Mouse (Mus musculus) skeletal muscle tissue, postnatal 0 days (tissue): ENCODE data around the gene Rdx. TPM values are rescaled to one million over a fixed set of nuclear protein-coding genes. Genes with fewer than 3 reads are reported as not detected.

Experiments used
- microRNA-seq, 2 experiments: library from miRNA; unstranded; fragments of <30 nt; microRNA quantifications; one replicate each; pipeline ENCODE4; 2016
- polyA plus RNA-seq: library from polyadenylated mRNA; unstranded; fragments of >200 nt; fragmentation: Nextera tagmentation; extraction: Ambion mirVana; gene quantifications from 2 replicates; pipeline ENCODE4 v1.2.1, GENCODE M21; 2015

The Rdx gene
- polyA plus RNA-seq: 79.6 and 83.3 TPM in 2 replicates

GRCm38 (mm10) chr9:52047129-52047820, at the start of gene Rdx:
Gene Rdx, plus strand, starts transcription at chr9:52047173.

Small RNA genes lying within 50 kb of the gene (microRNA-seq; reads per million reads assigned to microRNA genes)
- gene Gm27686 (0 reads per million in 2 experiments), gene Mir6244 (0 reads per million in 2 experiments)

Other genes with a start within 250 kb of the Rdx start
- gene Fdx1, start 83.6 kb upstream of the Rdx start, polyA plus RNA-seq: 102 and 112 TPM in 2 replicates
- gene Zc3h12c, start 121.4 kb downstream of the Rdx start, polyA plus RNA-seq: 1.5 and 1.8 TPM in 2 replicates